Mouse (Mus musculus): Measurements from ENCODE around the gene Brox. TPM values are rescaled to one million over a fixed set of nuclear protein-coding genes. Genes with fewer than 3 reads are reported as not detected.

Brox gene
- total RNA-seq, 2 experiments from 2014 or later: 48.6 to 61.8 TPM

GRCm38 (mm10) chr1:183307555-183307954 is 10.5 kb upstream of the Brox start:
- Histone ChIP-seq H3K4me3 (no peak overlapping the region), H3K27ac (no peak overlapping the region)
- DNase-seq (ENCODE audit: low spot score in 2 of 2): no peak
- TF ChIP-seq CTCF (conservative IDR thresholded peaks at IDR 0.05): no peak

GRCm38 (mm10) chr1:183299161-183299560 is 2.1 kb upstream of the Brox start:
- DNase-seq (ENCODE audit: low spot score in 2 of 2): peak; percentile 98
- Histone ChIP-seq H3K27ac (no peak overlapping the region), H3K4me3 (no peak overlapping the region)
- TF ChIP-seq CTCF (conservative IDR thresholded peaks at IDR 0.05): no peak

DNA sequence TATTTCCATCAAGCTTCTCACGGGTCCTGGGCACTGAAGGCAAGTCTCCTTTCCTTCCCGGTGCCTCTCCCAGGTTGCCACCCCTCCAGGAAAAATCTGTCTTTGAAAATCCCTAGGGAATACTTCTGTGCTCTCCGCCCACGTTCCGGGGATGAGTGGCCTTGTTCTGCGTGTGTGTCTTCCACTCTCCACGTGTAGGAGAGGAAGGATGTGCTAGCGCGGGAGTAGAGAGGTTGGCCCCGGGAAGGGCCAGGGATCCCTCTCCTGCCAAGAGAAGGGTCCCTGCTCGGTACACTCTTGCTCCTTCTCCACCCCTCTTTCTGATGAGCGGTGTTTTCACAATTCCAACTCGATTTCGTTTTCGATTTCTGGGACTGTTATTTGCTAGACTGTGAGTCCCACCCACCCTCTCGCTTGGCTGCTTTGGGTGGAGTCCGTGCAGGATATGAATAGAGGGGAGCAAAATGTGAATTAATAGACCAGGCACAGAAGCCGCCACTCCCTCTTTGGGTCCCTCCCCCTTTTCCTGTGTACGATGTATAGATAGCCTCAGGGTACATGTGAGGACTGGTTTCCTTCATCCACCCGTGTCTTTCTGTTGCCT is 919 bp upstream of the Brox start:
- TF ChIP-seq CTCF (conservative IDR thresholded peaks at IDR 0.05): no peak
- peak; percentile 10 to 21 for DNase-seq (ENCODE audit: low spot score in 2 of 2)
- peak overlapping the region; percentile 89; the same call in 1 of the 2 replicates for H3K27ac ChIP-seq
- peak overlapping the region; percentile 61 for H3K4me3 ChIP-seq

DNA sequence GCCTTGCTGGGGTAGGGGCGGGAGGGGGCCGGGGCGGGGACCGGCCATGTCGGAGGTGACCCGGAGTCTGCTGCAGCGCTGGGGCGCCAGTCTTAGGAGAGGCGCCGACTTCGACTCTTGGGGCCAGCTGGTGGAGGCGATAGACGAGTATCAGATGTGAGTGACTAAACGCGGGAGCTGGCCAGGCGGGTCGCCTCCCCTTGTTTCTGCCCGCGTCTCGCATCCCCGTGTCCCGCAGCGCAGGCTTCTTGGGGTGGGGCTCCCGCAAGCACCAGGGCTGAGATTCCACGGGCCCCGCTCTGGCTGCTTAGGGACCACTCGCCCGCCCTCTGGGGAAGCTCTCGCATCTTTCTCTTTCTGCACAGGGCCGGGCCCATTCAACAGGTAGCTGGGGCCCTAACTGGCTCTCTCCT is 410 bp upstream of the Brox start:
- Histone ChIP-seq H3K4me3 (peak overlapping the region; percentile 61), H3K27ac (peak overlapping the region; percentile 89; the same call in 1 of the 2 replicates)
- peak; percentile 14 to 22 for DNase-seq (ENCODE audit: low spot score in 2 of 2)
- no peak for TF ChIP-seq CTCF (conservative IDR thresholded peaks at IDR 0.05)

DNA sequence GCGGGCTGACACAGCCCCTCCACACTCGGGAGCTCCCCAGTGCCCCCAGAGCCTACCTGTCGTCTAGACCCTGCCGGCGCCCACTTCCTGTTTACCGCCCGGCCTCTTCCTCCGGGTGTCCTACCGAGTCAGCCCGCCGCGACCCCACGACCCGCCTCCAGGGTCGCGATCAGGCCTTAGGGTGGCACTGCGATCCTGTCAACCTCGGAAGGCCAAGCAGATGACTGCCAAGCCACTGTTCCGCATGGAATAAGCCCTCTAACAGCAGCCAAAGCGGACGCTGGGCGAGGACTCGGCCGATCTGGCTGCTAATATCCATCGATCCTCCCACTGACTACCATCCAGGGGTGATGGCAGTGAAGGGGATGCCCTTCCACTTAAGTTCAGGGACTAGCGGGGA is 604 bp downstream of the Brox start, which contains the start of gene Aida:
Gene Aida (plus strand): TSS at position 126 of the 400 bp plus-strand sequence.
- H3K4me3 ChIP-seq: peak within 1 kb of the TSS; percentile 61
- peak in 1 of 2 experiments; percentile 29 for DNase-seq (ENCODE audit: low spot score in 2 of 2)
- H3K27ac ChIP-seq: peak within 1 kb of the TSS; percentile 89
- peak; percentile 36 for TF ChIP-seq CTCF (conservative IDR thresholded peaks at IDR 0.05)

DNA sequence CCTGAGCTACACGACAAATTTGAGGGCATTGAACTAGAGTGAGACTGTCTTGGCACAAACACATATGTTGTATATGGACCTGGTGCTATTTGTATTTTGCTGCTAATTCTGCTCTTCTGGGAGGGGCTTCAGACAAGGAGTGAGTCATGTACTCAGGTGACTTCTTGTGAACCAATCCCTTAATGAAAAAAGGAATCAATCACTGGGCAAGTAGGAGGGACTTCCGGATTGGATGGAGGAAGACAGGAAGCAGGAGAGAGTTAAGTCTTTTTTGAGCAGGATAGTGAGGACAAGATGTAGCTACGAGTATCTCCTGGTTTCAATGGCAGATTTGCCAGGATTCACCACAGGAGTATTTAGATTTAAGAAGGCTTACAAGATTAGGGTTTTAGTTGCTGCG is 7.5 kb downstream of the Brox start:
- no peak for TF ChIP-seq CTCF (conservative IDR thresholded peaks at IDR 0.05)
- DNase-seq (ENCODE audit: low spot score in 2 of 2): no peak
- Histone ChIP-seq H3K4me3 (no peak overlapping the region), H3K27ac (no peak overlapping the region)

DNA sequence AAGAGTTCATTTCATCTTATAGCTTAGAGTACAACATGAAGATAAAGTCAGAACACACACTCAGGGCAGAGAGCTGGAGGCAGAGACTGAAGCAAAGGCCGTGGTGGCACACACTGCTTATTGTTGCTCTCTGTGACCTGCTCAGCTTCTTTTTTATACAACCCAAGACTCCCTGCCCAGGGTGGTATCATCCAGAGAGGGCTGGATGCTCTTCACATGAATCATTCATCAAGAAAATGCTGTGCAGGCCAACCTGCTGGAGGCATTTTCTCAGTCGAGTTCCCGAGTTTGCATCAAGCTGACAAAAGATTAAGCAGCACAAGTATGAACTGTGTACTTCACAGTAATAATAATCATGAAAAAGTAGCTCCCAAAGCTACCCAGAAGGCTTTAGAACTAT is 8.7 kb downstream of the Brox start:
- Histone ChIP-seq H3K4me3 (no peak overlapping the region), H3K27ac (no peak overlapping the region)
- no peak for TF ChIP-seq CTCF (conservative IDR thresholded peaks at IDR 0.05)
- no peak for DNase-seq (ENCODE audit: low spot score in 2 of 2)

- no peak for TF ChIP-seq CTCF (conservative IDR thresholded peaks at IDR 0.05)
- no peak for DNase-seq (ENCODE audit: low spot score in 2 of 2)
- Histone ChIP-seq H3K27ac (no peak overlapping the region), H3K4me3 (no peak overlapping the region)
Observed at GRCm38 (mm10) chr1:183275763-183276162, 21.3 kb downstream of the Brox start.

DNA sequence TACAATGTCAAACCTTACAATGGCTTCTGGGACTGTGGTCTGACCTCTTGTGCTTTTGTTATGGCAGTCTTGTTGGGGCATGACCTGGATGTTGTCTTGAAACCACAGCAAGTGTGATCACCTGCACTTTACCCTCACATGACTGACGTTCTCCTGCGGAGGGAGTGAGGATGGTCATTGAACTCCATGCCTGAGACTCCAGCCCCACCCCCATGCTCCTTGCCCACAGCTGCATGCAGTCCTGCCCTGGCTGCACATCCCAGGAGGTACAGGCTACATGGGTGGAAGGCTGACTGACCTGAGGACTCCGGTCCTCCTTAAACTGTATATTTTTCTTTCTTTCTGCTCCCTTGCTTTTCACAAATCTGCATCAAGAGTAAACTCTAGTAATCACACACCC is 22.7 kb downstream of the Brox start:
- DNase-seq (ENCODE audit: low spot score in 2 of 2): no peak
- H3K4me3 ChIP-seq: no peak overlapping the region
- H3K27ac ChIP-seq: no peak overlapping the region
- TF ChIP-seq CTCF (conservative IDR thresholded peaks at IDR 0.05): no peak

GRCm38 (mm10) chr1:183272867-183273818 is 23.9 kb downstream of the Brox start:
- Histone ChIP-seq H3K27ac (no peak overlapping the region), H3K4me3 (no peak overlapping the region)
- DNase-seq (ENCODE audit: low spot score in 2 of 2): no peak
- peak; percentile 76 for TF ChIP-seq CTCF (conservative IDR thresholded peaks at IDR 0.05)

DNA sequence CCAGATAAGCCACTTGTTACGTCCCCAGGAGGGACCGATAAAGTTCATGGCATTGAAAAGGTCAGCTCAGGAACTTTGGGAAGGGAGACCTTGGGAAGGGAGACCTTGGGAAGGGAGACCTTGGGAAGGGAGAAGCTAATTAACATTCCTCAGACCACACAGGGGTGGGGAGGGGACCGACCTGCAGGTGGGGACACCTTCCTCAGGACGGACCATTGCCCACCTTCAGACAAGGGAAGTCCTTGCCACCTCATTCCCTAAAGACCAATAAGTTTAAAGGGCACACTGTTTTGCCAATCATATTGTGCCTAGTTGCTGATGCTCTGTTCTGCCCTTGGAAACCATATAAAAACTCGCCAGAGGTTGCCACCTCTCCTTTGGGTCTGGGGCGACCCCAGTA is 29.4 kb downstream of the Brox start:
- no peak for TF ChIP-seq CTCF (conservative IDR thresholded peaks at IDR 0.05)
- no peak overlapping the region for H3K4me3 ChIP-seq
- no peak overlapping the region for H3K27ac ChIP-seq
- DNase-seq (ENCODE audit: low spot score in 2 of 2): no peak

GRCm38 (mm10) chr1:183265921-183266467 is 31.1 kb downstream of the Brox start:
- no peak for DNase-seq (ENCODE audit: low spot score in 2 of 2)
- TF ChIP-seq CTCF (conservative IDR thresholded peaks at IDR 0.05): no peak
- no peak overlapping the region for H3K27ac ChIP-seq
- no peak overlapping the region for H3K4me3 ChIP-seq
